Mouse (Mus musculus): Measurements from ENCODE around the gene Map1b. TPM values are rescaled to one million over a fixed set of nuclear protein-coding genes. Genes with fewer than 3 reads are reported as not detected.

Gene Map1b
- polyA plus RNA-seq, 1 experiment from 2014 or later = 72.0 TPM

GRCm38 (mm10) chr13:99412477-99413080 is 103.8 kb downstream of the Map1b start:
- H3K9me3 ChIP-seq (ENCODE audit: control insufficient read depth, low read length) = no peaks in the 10 kb centered on the region
- no peak overlapping the region for H3K9ac ChIP-seq (ENCODE audit: low read length)
- peaks cover 11% of the 10 kb centered on the region for H3K36me3 ChIP-seq (ENCODE audit: control insufficient read depth, insufficient read depth, low read length)
- peak; percentile 30 for DNase-seq (ENCODE audit: low spot score)
- no peaks in the 10 kb centered on the region for H3K27me3 ChIP-seq (ENCODE audit: control insufficient read depth, insufficient read depth, low read length)
- no peak overlapping the region for H3K4me3 ChIP-seq (ENCODE audit: low read depth, low read length)
- ATAC-seq (ENCODE audit: insufficient number of reproducible peaks, low FRiP score, low TSS enrichment, low read depth) = no peak
- no peak overlapping the region for H3K4me2 ChIP-seq (ENCODE audit: low read depth, severe bottlenecking)
- 60% methylated on average over 11 of the region's 11 CpGs for WGBS
- H3K27ac ChIP-seq (replicated peaks; ENCODE audit: low read depth, low read length) = peak overlapping the region; percentile 84
- H3K4me1 ChIP-seq (ENCODE audit: control insufficient read depth, insufficient read depth, low read length) = peaks cover 32% of the 10 kb centered on the region

GRCm38 (mm10) chr13:99411761-99412160 is 104.6 kb downstream of the Map1b start:
- Histone ChIP-seq H3K4me3 (ENCODE audit: low read depth, low read length) (no peak overlapping the region), H3K4me2 (ENCODE audit: low read depth, severe bottlenecking) (no peak overlapping the region), H3K9ac (ENCODE audit: low read length) (no peak overlapping the region), H3K9me3 (ENCODE audit: control insufficient read depth, low read length) (no peaks in the 10 kb centered on the region), H3K27me3 (ENCODE audit: control insufficient read depth, insufficient read depth, low read length) (no peaks in the 10 kb centered on the region), H3K4me1 (ENCODE audit: control insufficient read depth, insufficient read depth, low read length) (peaks cover 32% of the 10 kb centered on the region), H3K27ac (replicated peaks; ENCODE audit: low read depth, low read length) (no peak overlapping the region), H3K36me3 (ENCODE audit: control insufficient read depth, insufficient read depth, low read length) (peaks cover 11% of the 10 kb centered on the region)
- WGBS = 93% methylated on average over 3 of the region's 3 CpGs
- ATAC-seq (ENCODE audit: insufficient number of reproducible peaks, low FRiP score, low TSS enrichment, low read depth) = no peak
- DNase-seq (ENCODE audit: low spot score) = no peak

DNA sequence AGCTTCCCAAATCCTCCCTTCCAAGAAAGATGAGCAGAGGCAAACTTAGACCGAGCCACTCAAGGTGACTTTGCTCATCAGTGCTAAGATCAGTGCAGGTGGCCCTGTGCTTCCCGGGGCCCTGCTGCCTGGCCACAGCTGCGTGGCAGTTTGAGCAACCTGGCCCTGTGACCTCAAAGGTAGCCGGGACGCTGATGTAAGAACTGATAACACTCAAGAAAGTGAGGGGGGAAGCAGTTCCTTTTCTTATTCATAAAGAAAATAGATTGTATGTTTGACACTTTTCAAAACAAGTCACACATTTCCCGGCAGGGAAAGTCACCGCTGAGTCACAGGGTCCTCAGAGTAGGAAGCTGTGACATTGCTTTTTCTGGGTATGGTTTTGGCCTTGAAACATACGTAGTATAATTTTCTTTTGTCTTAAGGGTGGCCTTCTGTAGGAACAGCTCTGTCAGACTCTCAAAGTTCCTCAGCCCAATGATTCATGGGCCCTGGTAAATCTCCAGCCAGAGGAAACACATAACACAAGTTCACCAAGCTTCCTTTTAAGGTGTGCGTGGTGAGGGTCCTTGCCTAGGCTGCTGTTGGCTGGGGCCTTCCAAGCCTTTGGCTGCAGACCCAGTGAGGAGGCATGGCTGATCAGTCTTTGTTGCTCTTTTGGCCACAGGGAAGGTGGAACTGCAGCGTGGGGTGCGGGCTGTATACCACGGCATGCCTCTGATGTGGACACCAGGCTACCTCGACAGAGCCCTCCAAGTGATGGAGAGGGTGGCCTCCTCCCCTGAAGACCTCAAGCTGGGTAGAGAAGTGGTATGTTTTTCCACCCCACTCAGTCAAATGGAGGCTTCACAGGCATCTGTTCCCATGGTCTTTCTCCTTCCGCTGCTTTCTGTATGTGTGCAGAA is 105.5 kb downstream of the Map1b start:
- Histone ChIP-seq H3K36me3 (ENCODE audit: control insufficient read depth, insufficient read depth, low read length) (peaks cover 9% of the 10 kb centered on the region), H3K4me3 (ENCODE audit: low read depth, low read length) (no peak overlapping the region), H3K27ac (replicated peaks; ENCODE audit: low read depth, low read length) (no peak overlapping the region), H3K9me3 (ENCODE audit: control insufficient read depth, low read length) (no peaks in the 10 kb centered on the region), H3K9ac (ENCODE audit: low read length) (no peak overlapping the region), H3K27me3 (ENCODE audit: control insufficient read depth, insufficient read depth, low read length) (no peaks in the 10 kb centered on the region), H3K4me2 (ENCODE audit: low read depth, severe bottlenecking) (no peak overlapping the region), H3K4me1 (ENCODE audit: control insufficient read depth, insufficient read depth, low read length) (peaks cover 32% of the 10 kb centered on the region)
- DNase-seq (ENCODE audit: low spot score) (no peak), ATAC-seq (ENCODE audit: insufficient number of reproducible peaks, low FRiP score, low TSS enrichment, low read depth) (no peak)
- WGBS = 90% methylated on average over 14 of the region's 14 CpGs

GRCm38 (mm10) chr13:99409216-99409615 is 107.1 kb downstream of the Map1b start:
- Histone ChIP-seq H3K9ac (ENCODE audit: low read length) (no peak overlapping the region), H3K4me3 (ENCODE audit: low read depth, low read length) (no peak overlapping the region), H3K27ac (replicated peaks; ENCODE audit: low read depth, low read length) (no peak overlapping the region), H3K9me3 (ENCODE audit: control insufficient read depth, low read length) (no peaks in the 10 kb centered on the region), H3K27me3 (ENCODE audit: control insufficient read depth, insufficient read depth, low read length) (no peaks in the 10 kb centered on the region), H3K4me1 (ENCODE audit: control insufficient read depth, insufficient read depth, low read length) (peaks cover 17% of the 10 kb centered on the region), H3K4me2 (ENCODE audit: low read depth, severe bottlenecking) (no peak overlapping the region), H3K36me3 (ENCODE audit: control insufficient read depth, insufficient read depth, low read length) (peaks cover 7% of the 10 kb centered on the region)
- no peak for DNase-seq (ENCODE audit: low spot score)
- 38% methylated on average over 2 of the region's 2 CpGs for WGBS
- ATAC-seq (ENCODE audit: insufficient number of reproducible peaks, low FRiP score, low TSS enrichment, low read depth) = no peak

- Histone ChIP-seq H3K4me3 (ENCODE audit: low read depth, low read length) (no peak overlapping the region), H3K9ac (ENCODE audit: low read length) (no peak overlapping the region), H3K36me3 (ENCODE audit: control insufficient read depth, insufficient read depth, low read length) (peaks cover 3% of the 10 kb centered on the region; the same call in 1 of the 2 replicates), H3K27ac (replicated peaks; ENCODE audit: low read depth, low read length) (no peak overlapping the region), H3K4me1 (ENCODE audit: control insufficient read depth, insufficient read depth, low read length) (0 out of 2 replicates have a peak, but pooled peaks cover 2% of the 10 kb centered on the region), H3K27me3 (ENCODE audit: control insufficient read depth, insufficient read depth, low read length) (no peaks in the 10 kb centered on the region), H3K9me3 (ENCODE audit: control insufficient read depth, low read length) (no peaks in the 10 kb centered on the region), H3K4me2 (ENCODE audit: low read depth, severe bottlenecking) (no peak overlapping the region)
- no peak for ATAC-seq (ENCODE audit: insufficient number of reproducible peaks, low FRiP score, low TSS enrichment, low read depth)
- 85% methylated on average over 4 of the region's 4 CpGs for WGBS
- no peak for DNase-seq (ENCODE audit: low spot score)
Observed at GRCm38 (mm10) chr13:99399373-99399772, 117.0 kb downstream of the Map1b start.

DNA sequence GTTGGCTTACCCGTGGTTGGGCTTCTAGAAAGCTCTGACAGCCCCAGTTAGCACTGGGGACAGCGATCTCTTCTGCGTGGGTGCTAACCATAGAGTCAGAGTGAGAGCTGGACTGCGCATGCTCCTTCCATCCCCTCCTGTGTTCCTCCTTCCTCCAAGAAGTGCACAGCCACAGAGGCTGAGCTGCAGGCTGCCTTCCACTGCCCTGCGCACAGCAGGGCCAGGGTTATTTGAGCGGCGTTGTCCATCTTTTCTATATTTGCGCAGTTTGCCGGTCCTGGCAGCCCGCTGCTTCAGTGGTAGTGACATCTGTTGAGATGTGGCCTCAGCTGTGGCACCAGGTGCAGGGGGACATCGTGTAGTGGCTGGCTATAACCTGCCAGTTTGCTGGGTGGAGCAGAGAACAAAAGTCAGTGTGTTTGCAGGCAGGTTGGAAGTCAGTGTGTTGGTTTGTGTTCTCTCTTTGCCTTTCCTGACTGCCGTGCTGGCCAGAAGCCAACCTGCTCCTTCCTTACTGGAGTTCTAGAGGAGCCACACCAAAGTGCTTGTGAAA is 118.1 kb downstream of the Map1b start:
- DNase-seq (ENCODE audit: low spot score) (no peak), ATAC-seq (ENCODE audit: insufficient number of reproducible peaks, low FRiP score, low TSS enrichment, low read depth) (no peak)
- H3K9ac ChIP-seq (ENCODE audit: low read length) = no peak overlapping the region
- H3K27me3 ChIP-seq (ENCODE audit: control insufficient read depth, insufficient read depth, low read length) = no peaks in the 10 kb centered on the region
- H3K27ac ChIP-seq (replicated peaks; ENCODE audit: low read depth, low read length) = no peak overlapping the region
- no peak overlapping the region for H3K4me3 ChIP-seq (ENCODE audit: low read depth, low read length)
- H3K36me3 ChIP-seq (ENCODE audit: control insufficient read depth, insufficient read depth, low read length) = peaks cover 5% of the 10 kb centered on the region; the same call in 1 of the 2 replicates
- no peak overlapping the region for H3K4me2 ChIP-seq (ENCODE audit: low read depth, severe bottlenecking)
- WGBS = 87% methylated on average over 12 of the region's 12 CpGs
- H3K4me1 ChIP-seq (ENCODE audit: control insufficient read depth, insufficient read depth, low read length) = 0 out of 2 replicates have a peak, but pooled peaks cover 2% of the 10 kb centered on the region
- no peaks in the 10 kb centered on the region for H3K9me3 ChIP-seq (ENCODE audit: control insufficient read depth, low read length)

GRCm38 (mm10) chr13:99397228-99397627 is 119.1 kb downstream of the Map1b start:
- no peaks in the 10 kb centered on the region for H3K27me3 ChIP-seq (ENCODE audit: control insufficient read depth, insufficient read depth, low read length)
- H3K9me3 ChIP-seq (ENCODE audit: control insufficient read depth, low read length) = no peaks in the 10 kb centered on the region
- no peak overlapping the region for H3K4me2 ChIP-seq (ENCODE audit: low read depth, severe bottlenecking)
- 77% methylated on average over 7 of the region's 7 CpGs for WGBS
- H3K4me3 ChIP-seq (ENCODE audit: low read depth, low read length) = no peak overlapping the region
- H3K9ac ChIP-seq (ENCODE audit: low read length) = no peak overlapping the region
- DNase-seq (ENCODE audit: low spot score) (no peak), ATAC-seq (ENCODE audit: insufficient number of reproducible peaks, low FRiP score, low TSS enrichment, low read depth) (no peak)
- no peak overlapping the region for H3K27ac ChIP-seq (replicated peaks; ENCODE audit: low read depth, low read length)
- 0 out of 2 replicates have a peak, but pooled peaks cover 2% of the 10 kb centered on the region for H3K4me1 ChIP-seq (ENCODE audit: control insufficient read depth, insufficient read depth, low read length)
- peaks cover 5% of the 10 kb centered on the region; the same call in 1 of the 2 replicates for H3K36me3 ChIP-seq (ENCODE audit: control insufficient read depth, insufficient read depth, low read length)

- Histone ChIP-seq H3K4me2 (ENCODE audit: low read depth, severe bottlenecking) (no peak overlapping the region), H3K36me3 (ENCODE audit: control insufficient read depth, insufficient read depth, low read length) (peaks cover 3% of the 10 kb centered on the region; the same call in 1 of the 2 replicates), H3K4me3 (ENCODE audit: low read depth, low read length) (no peak overlapping the region), H3K9me3 (ENCODE audit: control insufficient read depth, low read length) (no peaks in the 10 kb centered on the region), H3K4me1 (ENCODE audit: control insufficient read depth, insufficient read depth, low read length) (0 out of 2 replicates have a peak, but pooled peaks cover 2% of the 10 kb centered on the region), H3K27ac (replicated peaks; ENCODE audit: low read depth, low read length) (no peak overlapping the region), H3K9ac (ENCODE audit: low read length) (no peak overlapping the region), H3K27me3 (ENCODE audit: control insufficient read depth, insufficient read depth, low read length) (no peaks in the 10 kb centered on the region)
- no peak for ATAC-seq (ENCODE audit: insufficient number of reproducible peaks, low FRiP score, low TSS enrichment, low read depth)
- DNase-seq (ENCODE audit: low spot score) = no peak
- WGBS = 73% methylated on average over 12 of the region's 12 CpGs
Observed at GRCm38 (mm10) chr13:99395531-99395930, 120.8 kb downstream of the Map1b start.

Measured in limb, embryonic 11.5 days (tissue).